In genomic region chr9:61703301-61703700, GRCm38 (mm10) we compare ENCODE assay signal across 16 mouse cellular contexts.
DNase-seq lines count a peak whose midpoint lies in the region; ATAC-seq and TF ChIP-seq lines count a peak whose summit lies in the region.
"Had no signal": no experiment of that assay in that cellular context is flagged by ENCODE, and none has a peak within 500 bp of the region (broad histone marks: within the 10 kb centered on the region; RNA-seq: fewer than 3 reads in every experiment).

No protein-coding gene starts in this region.

- WGBS in forebrain, embryonic 13.5 days: 25% methylated on average over 11 of the region's 11 CpGs
- 47% methylated on average over 11 of the region's 11 CpGs for WGBS in forebrain, embryonic 12.5 days
- WGBS in lung, postnatal 0 days: 29% methylated on average over 11 of the region's 11 CpGs
- WGBS in embryonic facial prominence, embryonic 14.5 days: 34% methylated on average over 11 of the region's 11 CpGs
- WGBS in stomach, postnatal 0 days: 35% methylated on average over 11 of the region's 11 CpGs

- H3K4me3 ChIP-seq in forebrain, embryonic 13.5 days: no peak overlapping the region
- no peak overlapping the region for H3K4me3 ChIP-seq in forebrain, embryonic 12.5 days (replicated peaks)
- H3K4me3 ChIP-seq in lung, postnatal 0 days (ENCODE audit: low read depth, low read length): no peak overlapping the region
- H3K4me3 ChIP-seq in embryonic facial prominence, embryonic 14.5 days (ENCODE audit: low read depth, low read length): no peak overlapping the region
- no peak overlapping the region for H3K4me3 ChIP-seq in stomach, postnatal 0 days (ENCODE audit: low read depth, low read length)
- H3K4me3 ChIP-seq: forebrain, embryonic 10.5 days; heart, embryonic 15.5 days; myocyte had no signal

- DNase-seq in lung, postnatal 0 days (ENCODE audit: low spot score): peak; percentile 40
- no peak for DNase-seq in lung, postnatal 36 days
- peak; percentile 89 for DNase-seq in embryonic facial prominence, embryonic 14.5 days (ENCODE audit: low spot score)
- peak; percentile 34 for DNase-seq in stomach, postnatal 0 days (ENCODE audit: low spot score)
- no peak for DNase-seq in adrenal gland, adult (ENCODE audit: inconsistent age in 2 of 2, low spot score in 1 of 2)
- DNase-seq: B cell, adult 2 months; cerebellum, adult 8-10 months; kidney, postnatal 36 days had no signal

- TF ChIP-seq CTCF in lung, postnatal 0 days (IDR thresholded peaks at IDR 0.05): no peak
- no peak for TF ChIP-seq CTCF in stomach, postnatal 0 days (IDR thresholded peaks at IDR 0.05; ENCODE audit: low read depth)

- H3K4me1 ChIP-seq in forebrain, embryonic 13.5 days: peaks cover 42% of the 10 kb centered on the region
- peaks cover 12% of the 10 kb centered on the region; the same call in 1 of the 2 replicates for H3K4me1 ChIP-seq in forebrain, embryonic 12.5 days
- peaks cover 8% of the 10 kb centered on the region; the same call in 1 of the 2 replicates for H3K4me1 ChIP-seq in lung, postnatal 0 days (ENCODE audit: insufficient read depth, low read depth, low read length)
- H3K4me1 ChIP-seq in embryonic facial prominence, embryonic 14.5 days (ENCODE audit: control insufficient read depth, insufficient read depth, low read length): peaks cover 34% of the 10 kb centered on the region
- no peaks in the 10 kb centered on the region; the same call in 1 of the 2 replicates for H3K4me1 ChIP-seq in stomach, postnatal 0 days (replicated peaks; ENCODE audit: control insufficient read depth, insufficient read depth)

- no peaks in the 10 kb centered on the region for H3K36me3 ChIP-seq in forebrain, embryonic 13.5 days (ENCODE audit: poor library complexity, severe bottlenecking)
- no peaks in the 10 kb centered on the region for H3K36me3 ChIP-seq in forebrain, embryonic 12.5 days (replicated peaks)
- H3K36me3 ChIP-seq in lung, postnatal 0 days (ENCODE audit: insufficient read depth, low read length): no peaks in the 10 kb centered on the region
- H3K36me3 ChIP-seq in embryonic facial prominence, embryonic 14.5 days (ENCODE audit: control insufficient read depth, insufficient read depth, low read length): no peaks in the 10 kb centered on the region
- H3K36me3 ChIP-seq in stomach, postnatal 0 days (ENCODE audit: control insufficient read depth, insufficient read depth, low read length): no peaks in the 10 kb centered on the region
- H3K36me3 ChIP-seq: forebrain, embryonic 10.5 days; heart, embryonic 15.5 days had no signal

- no peak overlapping the region for H3K4me2 ChIP-seq in forebrain, embryonic 13.5 days
- no peak overlapping the region for H3K4me2 ChIP-seq in forebrain, embryonic 12.5 days
- H3K4me2 ChIP-seq in lung, postnatal 0 days (replicated peaks; ENCODE audit: low read depth, low read length): no peak overlapping the region
- H3K4me2 ChIP-seq in embryonic facial prominence, embryonic 14.5 days (ENCODE audit: low read depth, low read length): peak overlapping the region; percentile 21
- 0 out of 2 replicates have a peak overlapping the region, but pooled peaks have one; percentile 20 for H3K4me2 ChIP-seq in stomach, postnatal 0 days (replicated peaks; ENCODE audit: low read depth)
- H3K4me2 ChIP-seq: heart, embryonic 15.5 days; midbrain, embryonic 11.5 days had no signal

- H3K27me3 ChIP-seq in forebrain, embryonic 13.5 days: peaks cover 26% of the 10 kb centered on the region
- H3K27me3 ChIP-seq in forebrain, embryonic 12.5 days: peaks cover 33% of the 10 kb centered on the region
- peaks cover 4% of the 10 kb centered on the region; the same call in 1 of the 2 replicates for H3K27me3 ChIP-seq in lung, postnatal 0 days (replicated peaks; ENCODE audit: insufficient read depth, low read length)
- peaks cover 9% of the 10 kb centered on the region; the same call in 1 of the 2 replicates for H3K27me3 ChIP-seq in embryonic facial prominence, embryonic 14.5 days (replicated peaks; ENCODE audit: control insufficient read depth, insufficient read depth, low read length)
- no peaks in the 10 kb centered on the region for H3K27me3 ChIP-seq in stomach, postnatal 0 days (ENCODE audit: control insufficient read depth, insufficient read depth, low read length)

- no peak overlapping the region for H3K9ac ChIP-seq in forebrain, embryonic 13.5 days
- H3K9ac ChIP-seq in forebrain, embryonic 12.5 days: no peak overlapping the region
- H3K9ac ChIP-seq in lung, postnatal 0 days (replicated peaks; ENCODE audit: low read depth): no peak overlapping the region
- H3K9ac ChIP-seq in embryonic facial prominence, embryonic 14.5 days (ENCODE audit: low read depth, low read length): no peak overlapping the region
- no peak overlapping the region for H3K9ac ChIP-seq in stomach, postnatal 0 days (ENCODE audit: low read length)
- H3K9ac ChIP-seq: heart, embryonic 15.5 days; liver, postnatal 0 days had no signal

- 0 out of 2 replicates have a peak, but pooled peaks have one; percentile 50 for ATAC-seq in forebrain, embryonic 13.5 days
- no peak for ATAC-seq in forebrain, embryonic 12.5 days (ENCODE audit: low FRiP score)
- ATAC-seq in lung, postnatal 0 days: no peak
- peak; percentile 20; the same call in 1 of the 2 replicates for ATAC-seq in embryonic facial prominence, embryonic 14.5 days (ENCODE audit: low read depth)
- ATAC-seq in stomach, postnatal 0 days (ENCODE audit: low FRiP score, low TSS enrichment): no peak
- ATAC-seq: intestine, embryonic 16.5 days had no signal

- no peaks in the 10 kb centered on the region for H3K9me3 ChIP-seq in forebrain, embryonic 13.5 days (replicated peaks)
- no peaks in the 10 kb centered on the region for H3K9me3 ChIP-seq in forebrain, embryonic 12.5 days
- no peaks in the 10 kb centered on the region for H3K9me3 ChIP-seq in lung, postnatal 0 days (ENCODE audit: low read length)
- H3K9me3 ChIP-seq in embryonic facial prominence, embryonic 14.5 days (ENCODE audit: control insufficient read depth, low read length): no peaks in the 10 kb centered on the region
- no peaks in the 10 kb centered on the region for H3K9me3 ChIP-seq in stomach, postnatal 0 days (ENCODE audit: control insufficient read depth, low read length)
- H3K9me3 ChIP-seq: forebrain, embryonic 10.5 days; heart, embryonic 15.5 days had no signal

- TF ChIP-seq EP300 in lung, postnatal 0 days (IDR thresholded peaks at IDR 0.05): no peak
- TF ChIP-seq EP300 in stomach, postnatal 0 days (optimal IDR thresholded peaks at IDR 0.05): no peak

- H3K27ac ChIP-seq in forebrain, embryonic 13.5 days: no peak overlapping the region
- no peak overlapping the region for H3K27ac ChIP-seq in forebrain, embryonic 12.5 days
- no peak overlapping the region for H3K27ac ChIP-seq in lung, postnatal 0 days (ENCODE audit: low read length)
- H3K27ac ChIP-seq in embryonic facial prominence, embryonic 14.5 days (replicated peaks; ENCODE audit: low read depth, low read length): peak overlapping the region; percentile 61
- no peak overlapping the region for H3K27ac ChIP-seq in stomach, postnatal 0 days (replicated peaks)
- H3K27ac ChIP-seq: heart, embryonic 15.5 days had no signal

Comparison
In these comparisons a context has a peak if more than half of its experiments do, and no peak if none do; other contexts are left out.
1. ATAC-seq: peak in forebrain, embryonic 13.5 days (single experiment) and embryonic facial prominence, embryonic 14.5 days (single experiment); none in forebrain, embryonic 12.5 days (single experiment), lung, postnatal 0 days (single experiment) and stomach, postnatal 0 days (single experiment).
2. DNase-seq: peak in lung, postnatal 0 days (single experiment), embryonic facial prominence, embryonic 14.5 days (single experiment) and stomach, postnatal 0 days (single experiment); none in lung, postnatal 36 days (single experiment) and adrenal gland, adult (0 of 2).
3. H3K4me2 ChIP-seq: peak in embryonic facial prominence, embryonic 14.5 days (single experiment) and stomach, postnatal 0 days (single experiment); none in forebrain, embryonic 13.5 days (single experiment), forebrain, embryonic 12.5 days (single experiment) and lung, postnatal 0 days (single experiment).